Mouse (Mus musculus) erythroblast, embryonic 14.5 days (primary cell): ENCODE data around the gene Ranbp6.

Experiments used
- GATA1 ChIP-seq: IDR thresholded peaks from 2 replicates; pipeline ENCODE4 v1.6.1; 2012; ENCODE audit warnings: low read length, inconsistent platforms, mixed read lengths
- TAL1 ChIP-seq: IDR thresholded peaks from 3 replicates; pipeline ENCODE4 v1.6.1; 2012; ENCODE audit warnings: low read length, inconsistent platforms, mixed read lengths

- TF ChIP-seq TAL1 (no peak), GATA1 (no peak)
Observed at GRCm38 (mm10) chr19:29805101-29805916, 7.5 kb downstream of the Ranbp6 start.
